Mouse (Mus musculus): Measurements from ENCODE around the gene Tnrc6a. TPM values are rescaled to one million over a fixed set of nuclear protein-coding genes. Genes with fewer than 3 reads are reported as not detected.

The Tnrc6a gene
- polyA plus RNA-seq, 1 experiment from 2014 or later: 42.0 TPM

GRCm38 (mm10) chr7:123129061-123129460 lies 5.4 kb downstream of the Tnrc6a start:
- Histone ChIP-seq H3K9me3 (ENCODE audit: control insufficient read depth) (no peaks in the 10 kb centered on the region), H3K36me3 (ENCODE audit: control insufficient read depth, insufficient read depth) (0 out of 2 replicates have a peak, but pooled peaks cover 5% of the 10 kb centered on the region), H3K27me3 (replicated peaks; ENCODE audit: control insufficient read depth, insufficient read depth, low read length) (no peaks in the 10 kb centered on the region), H3K4me1 (replicated peaks; ENCODE audit: control insufficient read depth, insufficient read depth, low read length) (no peaks in the 10 kb centered on the region; the same call in 1 of the 2 replicates), H3K27ac (ENCODE audit: low read depth, low read length) (no peak overlapping the region), H3K4me3 (ENCODE audit: low read depth, low read length) (no peak overlapping the region), H3K4me2 (replicated peaks; ENCODE audit: low read depth) (no peak overlapping the region), H3K9ac (ENCODE audit: low read depth, low read length) (no peak overlapping the region)
- WGBS: 70% methylated on average over 2 of the region's 2 CpGs
- no peak for TF ChIP-seq CTCF (IDR thresholded peaks at IDR 0.05; ENCODE audit: low read depth)
- no peak for ATAC-seq

- no peaks in the 10 kb centered on the region; the same call in 1 of the 2 replicates for H3K4me1 ChIP-seq (replicated peaks; ENCODE audit: control insufficient read depth, insufficient read depth, low read length)
- WGBS: 31% methylated on average over 2 of the region's 2 CpGs
- no peak for ATAC-seq
Measured at GRCm38 (mm10) chr7:123130198-123130597, 6.5 kb downstream of the Tnrc6a start.

GRCm38 (mm10) chr7:123132401-123132800 lies 8.7 kb downstream of the Tnrc6a start:
- H3K27ac ChIP-seq (ENCODE audit: low read depth, low read length): no peak overlapping the region
- H3K9me3 ChIP-seq (ENCODE audit: control insufficient read depth): no peaks in the 10 kb centered on the region
- H3K27me3 ChIP-seq (replicated peaks; ENCODE audit: control insufficient read depth, insufficient read depth, low read length): no peaks in the 10 kb centered on the region
- no peak overlapping the region for H3K4me2 ChIP-seq (replicated peaks; ENCODE audit: low read depth)
- H3K4me1 ChIP-seq (replicated peaks; ENCODE audit: control insufficient read depth, insufficient read depth, low read length): no peaks in the 10 kb centered on the region; the same call in 1 of the 2 replicates
- H3K36me3 ChIP-seq (ENCODE audit: control insufficient read depth, insufficient read depth): peaks cover 18% of the 10 kb centered on the region; the same call in 1 of the 2 replicates
- no peak overlapping the region for H3K9ac ChIP-seq (ENCODE audit: low read depth, low read length)
- ATAC-seq: no peak
- TF ChIP-seq CTCF (IDR thresholded peaks at IDR 0.05; ENCODE audit: low read depth): no peak
- 94% methylated on average over 2 of the region's 2 CpGs for WGBS
- H3K4me3 ChIP-seq (ENCODE audit: low read depth, low read length): no peak overlapping the region

More at GRCm38 (mm10) chr7:123130198-123130597, 6.5 kb downstream of the Tnrc6a start:
- H3K27ac ChIP-seq (ENCODE audit: low read depth, low read length): no peak overlapping the region
- H3K9ac ChIP-seq (ENCODE audit: low read depth, low read length): no peak overlapping the region
- H3K9me3 ChIP-seq (ENCODE audit: control insufficient read depth): no peaks in the 10 kb centered on the region
- H3K4me3 ChIP-seq (ENCODE audit: low read depth, low read length): no peak overlapping the region
- TF ChIP-seq CTCF (IDR thresholded peaks at IDR 0.05; ENCODE audit: low read depth): no peak
- no peak overlapping the region for H3K4me2 ChIP-seq (replicated peaks; ENCODE audit: low read depth)
- 0 out of 2 replicates have a peak, but pooled peaks cover 5% of the 10 kb centered on the region for H3K36me3 ChIP-seq (ENCODE audit: control insufficient read depth, insufficient read depth)
- no peaks in the 10 kb centered on the region for H3K27me3 ChIP-seq (replicated peaks; ENCODE audit: control insufficient read depth, insufficient read depth, low read length)

GRCm38 (mm10) chr7:123134876-123135275 lies 11.2 kb downstream of the Tnrc6a start:
- Histone ChIP-seq H3K9me3 (ENCODE audit: control insufficient read depth) (no peaks in the 10 kb centered on the region), H3K4me2 (replicated peaks; ENCODE audit: low read depth) (no peak overlapping the region), H3K27me3 (replicated peaks; ENCODE audit: control insufficient read depth, insufficient read depth, low read length) (no peaks in the 10 kb centered on the region), H3K4me3 (ENCODE audit: low read depth, low read length) (no peak overlapping the region), H3K27ac (ENCODE audit: low read depth, low read length) (no peak overlapping the region), H3K4me1 (replicated peaks; ENCODE audit: control insufficient read depth, insufficient read depth, low read length) (no peaks in the 10 kb centered on the region), H3K36me3 (ENCODE audit: control insufficient read depth, insufficient read depth) (peaks cover 22% of the 10 kb centered on the region; the same call in 1 of the 2 replicates), H3K9ac (ENCODE audit: low read depth, low read length) (no peak overlapping the region)
- no peak for ATAC-seq
- WGBS: 54% methylated on average over 2 of the region's 2 CpGs
- no peak for TF ChIP-seq CTCF (IDR thresholded peaks at IDR 0.05; ENCODE audit: low read depth)

- no peak for TF ChIP-seq CTCF (IDR thresholded peaks at IDR 0.05; ENCODE audit: low read depth)
- 66% methylated on average over 3 of the region's 3 CpGs for WGBS
- no peak overlapping the region for H3K9ac ChIP-seq (ENCODE audit: low read depth, low read length)
Measured at GRCm38 (mm10) chr7:123135655-123136054, 12.0 kb downstream of the Tnrc6a start.

GRCm38 (mm10) chr7:123138001-123138400 lies 14.3 kb downstream of the Tnrc6a start:
- TF ChIP-seq CTCF (IDR thresholded peaks at IDR 0.05; ENCODE audit: low read depth): no peak
- ATAC-seq: no peak
- H3K27me3 ChIP-seq (replicated peaks; ENCODE audit: control insufficient read depth, insufficient read depth, low read length): no peaks in the 10 kb centered on the region
- peaks cover 19% of the 10 kb centered on the region; the same call in 1 of the 2 replicates for H3K36me3 ChIP-seq (ENCODE audit: control insufficient read depth, insufficient read depth)
- H3K27ac ChIP-seq (ENCODE audit: low read depth, low read length): no peak overlapping the region
- H3K4me2 ChIP-seq (replicated peaks; ENCODE audit: low read depth): no peak overlapping the region
- no peak overlapping the region for H3K4me3 ChIP-seq (ENCODE audit: low read depth, low read length)
- no peaks in the 10 kb centered on the region for H3K4me1 ChIP-seq (replicated peaks; ENCODE audit: control insufficient read depth, insufficient read depth, low read length)
- 74% methylated on average over 4 of the region's 4 CpGs for WGBS
- no peak overlapping the region for H3K9ac ChIP-seq (ENCODE audit: low read depth, low read length)
- no peaks in the 10 kb centered on the region for H3K9me3 ChIP-seq (ENCODE audit: control insufficient read depth)

More at GRCm38 (mm10) chr7:123135655-123136054, 12.0 kb downstream of the Tnrc6a start:
- no peaks in the 10 kb centered on the region for H3K4me1 ChIP-seq (replicated peaks; ENCODE audit: control insufficient read depth, insufficient read depth, low read length)
- ATAC-seq: no peak
- no peaks in the 10 kb centered on the region for H3K9me3 ChIP-seq (ENCODE audit: control insufficient read depth)
- peaks cover 22% of the 10 kb centered on the region; the same call in 1 of the 2 replicates for H3K36me3 ChIP-seq (ENCODE audit: control insufficient read depth, insufficient read depth)
- H3K27me3 ChIP-seq (replicated peaks; ENCODE audit: control insufficient read depth, insufficient read depth, low read length): no peaks in the 10 kb centered on the region
- H3K4me2 ChIP-seq (replicated peaks; ENCODE audit: low read depth): no peak overlapping the region
- no peak overlapping the region for H3K4me3 ChIP-seq (ENCODE audit: low read depth, low read length)
- H3K27ac ChIP-seq (ENCODE audit: low read depth, low read length): no peak overlapping the region
